Mouse (Mus musculus) kidney, adult 11 months (tissue): ENCODE results near the gene Sytl3.

Experiments used
- DNase-seq: peaks from one replicate; pipeline ENCODE4 v3.0.0; 2022

The Sytl3 gene

GRCm38 (mm10) chr17:6738836-6739235 is 79.9 kb downstream of the Sytl3 start:
- DNase-seq, result no peak

- DNase-seq, result peak; percentile 42
These were observed 80.4 kb downstream of the Sytl3 start for GRCm38 (mm10) chr17:6739266-6739665.

GRCm38 (mm10) chr17:6739756-6740155 is 80.9 kb downstream of the Sytl3 start:
- DNase-seq, result no peak

GRCm38 (mm10) chr17:6740331-6741170 is 81.7 kb downstream of the Sytl3 start:
- no peak for DNase-seq

GRCm38 (mm10) chr17:6741271-6741670 is 82.4 kb downstream of the Sytl3 start:
- no peak for DNase-seq

GRCm38 (mm10) chr17:6742083-6743038 is 83.5 kb downstream of the Sytl3 start:
- peak; percentile 26 for DNase-seq

GRCm38 (mm10) chr17:6743039-6743575 is 84.2 kb downstream of the Sytl3 start:
- DNase-seq, result no peak

- no peak for DNase-seq
These were observed 84.9 kb downstream of the Sytl3 start for GRCm38 (mm10) chr17:6743787-6744239.

- peak; percentile 4 for DNase-seq
These were observed 85.5 kb downstream of the Sytl3 start for GRCm38 (mm10) chr17:6744366-6744765.

GRCm38 (mm10) chr17:6744871-6745270 is 86.0 kb downstream of the Sytl3 start:
- DNase-seq, result no peak

GRCm38 (mm10) chr17:6745503-6745902 is 86.6 kb downstream of the Sytl3 start:
- DNase-seq, result no peak

- no peak for DNase-seq
These were observed 87.1 kb downstream of the Sytl3 start for GRCm38 (mm10) chr17:6745975-6746374.

- DNase-seq, result peak; percentile 77
These were observed 87.7 kb downstream of the Sytl3 start for GRCm38 (mm10) chr17:6746452-6747231.

- no peak for DNase-seq
These were observed 88.6 kb downstream of the Sytl3 start for GRCm38 (mm10) chr17:6747478-6747877.

- DNase-seq, result no peak
These were observed 90.0 kb downstream of the Sytl3 start for GRCm38 (mm10) chr17:6748779-6749464.

- no peak for DNase-seq
These were observed 92.4 kb downstream of the Sytl3 start for GRCm38 (mm10) chr17:6751221-6751859.

- DNase-seq, result no peak
These were observed 93.5 kb downstream of the Sytl3 start for GRCm38 (mm10) chr17:6752375-6752774.

- peak; percentile 72 for DNase-seq
These were observed 96.3 kb downstream of the Sytl3 start for GRCm38 (mm10) chr17:6755176-6755575.

GRCm38 (mm10) chr17:6755873-6756272 is 97.0 kb downstream of the Sytl3 start:
- no peak for DNase-seq

- DNase-seq, result no peak
These were observed 99.0 kb downstream of the Sytl3 start for GRCm38 (mm10) chr17:6757902-6758301.

- no peak for DNase-seq
These were observed 100.0 kb downstream of the Sytl3 start for GRCm38 (mm10) chr17:6758845-6759244.
